Mouse (Mus musculus): ENCODE measurements around the gene A730071L15Rik. TPM values are rescaled to one million over a fixed set of nuclear protein-coding genes. Genes with fewer than 3 reads are reported as not detected.

A730071L15Rik gene
- 0.41 and 0.57 TPM in 2 replicates for polyA plus RNA-seq (2014; fragmentation: Nextera tagmentation; extraction: Ambion mirVana)

DNA sequence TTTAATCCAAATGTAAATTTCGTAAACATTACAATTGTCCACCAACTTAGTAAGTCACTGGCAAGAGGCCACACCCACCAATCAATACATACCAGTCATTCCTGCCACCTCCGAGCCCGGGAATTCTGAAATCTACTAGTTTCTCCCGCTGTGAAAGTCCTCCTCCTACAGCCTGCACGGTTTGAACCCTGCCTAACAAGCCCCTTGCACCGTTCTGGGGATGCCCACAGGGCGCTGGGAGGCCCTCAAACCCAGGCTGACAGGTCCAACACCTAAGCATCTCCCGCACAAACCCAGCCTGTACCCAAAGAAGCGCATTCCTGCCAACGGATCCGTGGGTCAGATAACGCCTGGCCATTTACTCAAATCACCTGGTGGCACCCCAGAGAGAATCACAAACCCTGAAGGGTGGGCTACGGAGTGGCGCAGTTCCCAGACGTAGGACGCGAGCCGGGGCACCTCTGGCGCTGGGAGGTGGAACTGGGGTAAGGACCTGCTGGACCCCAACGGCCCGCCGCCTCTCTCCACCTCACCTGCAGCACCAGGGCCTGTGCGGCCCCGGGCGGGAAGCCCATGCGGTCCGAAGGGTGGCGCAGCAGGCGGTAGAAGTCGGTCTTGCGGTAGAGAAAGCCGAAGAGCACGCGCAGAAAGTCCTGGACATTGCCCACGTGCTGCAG lies at the start of gene A730071L15Rik:
TSS of gene A730071L15Rik (plus strand) at position 620 of the 677 bp plus-strand sequence.
- H3K27ac ChIP-seq (ENCODE audit: low read depth, low read length): peak within 1 kb of the TSS; percentile 90
- peaks cover 12% of the 10 kb centered on the region; the same call in 1 of the 2 replicates for H3K4me1 ChIP-seq (ENCODE audit: control insufficient read depth, insufficient read depth, low read length)
- no peaks in the 10 kb centered on the region for H3K27me3 ChIP-seq (ENCODE audit: control insufficient read depth, insufficient read depth, low read length)
- peak within 1 kb of the TSS; percentile 96 for H3K4me2 ChIP-seq
- H3K36me3 ChIP-seq (ENCODE audit: control insufficient read depth, insufficient read depth, low read length): no peaks in the 10 kb centered on the region
- H3K9me3 ChIP-seq (ENCODE audit: control insufficient read depth, low read length): no peaks in the 10 kb centered on the region
- peak within 1 kb of the TSS; percentile 94 for H3K9ac ChIP-seq (ENCODE audit: low read length)
- DNase-seq (ENCODE audit: low spot score, missing footprints): no peak
- H3K4me3 ChIP-seq (ENCODE audit: low read depth, low read length): peak within 1 kb of the TSS; percentile 99
- WGBS: 2% methylated on average over 35 of the region's 35 CpGs
- peak; percentile 23; the same call in 1 of the 2 replicates for ATAC-seq (ENCODE audit: low FRiP score)

DNA sequence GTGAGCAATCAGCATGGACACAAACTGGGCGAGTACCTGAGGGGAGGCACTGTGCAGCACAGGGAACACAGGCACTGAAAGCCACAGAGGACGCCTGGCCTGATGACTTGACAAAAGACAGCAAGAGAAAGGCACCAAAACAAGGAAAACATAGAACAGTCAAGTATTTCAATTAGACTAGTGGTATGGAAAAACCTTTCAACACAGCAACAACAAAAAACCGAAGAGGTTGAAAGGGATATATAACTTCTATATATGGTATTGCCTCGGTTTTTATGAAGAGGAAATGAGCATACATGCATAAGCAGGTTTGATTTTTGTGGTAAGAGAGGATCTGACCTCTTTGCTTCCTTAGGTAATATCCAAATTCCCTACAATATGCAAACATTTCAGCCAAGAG lies 47.0 kb upstream of the A730071L15Rik start:
- no peak overlapping the region for H3K4me3 ChIP-seq (ENCODE audit: low read depth, low read length)
- H3K9me3 ChIP-seq (ENCODE audit: control insufficient read depth, low read length): no peaks in the 10 kb centered on the region
- H3K4me1 ChIP-seq (ENCODE audit: control insufficient read depth, insufficient read depth, low read length): no peaks in the 10 kb centered on the region
- H3K36me3 ChIP-seq (ENCODE audit: control insufficient read depth, insufficient read depth, low read length): peaks cover 17% of the 10 kb centered on the region
- no peak overlapping the region for H3K27ac ChIP-seq (ENCODE audit: low read depth, low read length)
- no peak overlapping the region for H3K9ac ChIP-seq (ENCODE audit: low read length)
- no peak for ATAC-seq (ENCODE audit: low FRiP score)
- DNase-seq (ENCODE audit: low spot score, missing footprints): peak; percentile 53
- WGBS: 94% methylated on average over 4 of the region's 4 CpGs
- no peak overlapping the region for H3K4me2 ChIP-seq
- no peaks in the 10 kb centered on the region for H3K27me3 ChIP-seq (ENCODE audit: control insufficient read depth, insufficient read depth, low read length)

DNA sequence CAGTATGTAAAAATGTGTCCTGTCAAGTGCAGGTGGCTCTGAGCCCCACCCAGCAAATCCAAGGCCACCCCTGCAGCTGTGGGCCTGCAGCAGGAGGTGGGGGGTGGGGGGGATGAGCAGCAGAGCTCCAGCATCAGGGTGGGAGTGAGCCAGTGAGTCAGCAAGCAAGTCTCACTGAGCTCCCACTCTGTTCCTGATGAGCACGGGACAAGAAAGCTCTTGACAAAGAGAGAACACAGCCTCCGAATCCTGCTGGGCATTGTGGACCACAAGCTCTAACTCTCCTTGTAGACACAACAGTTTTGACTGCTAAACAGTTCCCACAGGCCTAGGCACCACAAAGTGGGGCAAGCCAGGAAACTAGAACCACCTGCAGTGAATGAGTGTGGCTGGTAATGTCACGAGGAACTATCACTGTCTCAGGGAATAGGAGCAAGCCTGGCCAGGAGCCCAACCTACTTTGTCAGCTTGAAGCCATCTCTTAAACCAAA lies 45.6 kb upstream of the A730071L15Rik start:
- no peaks in the 10 kb centered on the region for H3K27me3 ChIP-seq (ENCODE audit: control insufficient read depth, insufficient read depth, low read length)
- DNase-seq (ENCODE audit: low spot score, missing footprints) (peak; percentile 70), ATAC-seq (ENCODE audit: low FRiP score) (no peak)
- H3K9me3 ChIP-seq (ENCODE audit: control insufficient read depth, low read length): no peaks in the 10 kb centered on the region
- H3K4me3 ChIP-seq (ENCODE audit: low read depth, low read length): no peak overlapping the region
- H3K27ac ChIP-seq (ENCODE audit: low read depth, low read length): no peak overlapping the region
- peaks cover 10% of the 10 kb centered on the region for H3K36me3 ChIP-seq (ENCODE audit: control insufficient read depth, insufficient read depth, low read length)
- no peaks in the 10 kb centered on the region for H3K4me1 ChIP-seq (ENCODE audit: control insufficient read depth, insufficient read depth, low read length)
- WGBS: 73% methylated on average over 3 of the region's 3 CpGs
- H3K4me2 ChIP-seq: no peak overlapping the region
- no peak overlapping the region for H3K9ac ChIP-seq (ENCODE audit: low read length)

DNA sequence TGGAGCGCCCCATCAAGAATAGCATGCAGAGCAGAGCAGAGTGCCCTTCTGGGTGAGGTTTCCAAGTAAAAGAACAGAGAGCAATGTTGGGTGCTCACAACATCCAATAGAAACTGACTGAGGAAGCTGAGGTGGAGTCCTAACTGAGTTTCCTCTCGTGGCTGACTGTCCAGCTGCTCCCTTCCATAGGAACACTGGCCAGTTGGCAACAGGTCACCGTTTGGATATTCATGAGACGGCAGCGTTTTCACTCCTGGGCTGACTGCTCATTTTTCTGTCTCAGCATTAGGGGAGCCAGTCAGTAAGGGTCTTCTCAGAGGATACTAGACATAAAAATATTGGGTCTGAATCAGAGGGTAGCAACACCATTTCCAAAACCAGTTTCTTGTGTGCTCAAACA lies 43.2 kb upstream of the A730071L15Rik start:
- ATAC-seq (ENCODE audit: low FRiP score) (no peak), DNase-seq (ENCODE audit: low spot score, missing footprints) (peak; percentile 31)
- Histone ChIP-seq H3K27me3 (ENCODE audit: control insufficient read depth, insufficient read depth, low read length) (no peaks in the 10 kb centered on the region), H3K27ac (ENCODE audit: low read depth, low read length) (no peak overlapping the region), H3K9ac (ENCODE audit: low read length) (no peak overlapping the region), H3K4me2 (no peak overlapping the region), H3K4me3 (ENCODE audit: low read depth, low read length) (no peak overlapping the region), H3K9me3 (ENCODE audit: control insufficient read depth, low read length) (no peaks in the 10 kb centered on the region), H3K36me3 (ENCODE audit: control insufficient read depth, insufficient read depth, low read length) (no peaks in the 10 kb centered on the region), H3K4me1 (ENCODE audit: control insufficient read depth, insufficient read depth, low read length) (no peaks in the 10 kb centered on the region)
- 81% methylated on average over 5 of the region's 5 CpGs for WGBS

DNA sequence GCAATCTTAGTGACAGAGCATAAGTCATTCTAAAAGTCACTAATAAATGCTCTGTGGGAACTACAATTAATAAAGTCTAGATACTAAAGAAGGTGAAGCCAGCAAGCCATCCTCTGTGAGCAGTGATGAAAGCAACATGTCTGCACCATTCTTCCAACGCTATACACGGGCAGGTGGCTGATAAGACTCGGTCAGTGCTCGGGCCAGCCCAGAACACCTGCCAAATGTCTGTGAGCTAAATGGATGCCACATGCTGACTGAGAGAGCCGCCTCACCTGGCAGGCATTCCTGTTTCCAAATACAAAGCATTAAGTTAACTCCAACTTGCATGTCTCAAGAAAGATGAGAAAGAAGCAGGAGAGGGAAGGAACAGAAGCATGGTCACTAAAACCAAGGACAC lies 42.7 kb upstream of the A730071L15Rik start:
- no peaks in the 10 kb centered on the region for H3K4me1 ChIP-seq (ENCODE audit: control insufficient read depth, insufficient read depth, low read length)
- WGBS: 91% methylated on average over 5 of the region's 5 CpGs
- no peak for ATAC-seq (ENCODE audit: low FRiP score)

DNA sequence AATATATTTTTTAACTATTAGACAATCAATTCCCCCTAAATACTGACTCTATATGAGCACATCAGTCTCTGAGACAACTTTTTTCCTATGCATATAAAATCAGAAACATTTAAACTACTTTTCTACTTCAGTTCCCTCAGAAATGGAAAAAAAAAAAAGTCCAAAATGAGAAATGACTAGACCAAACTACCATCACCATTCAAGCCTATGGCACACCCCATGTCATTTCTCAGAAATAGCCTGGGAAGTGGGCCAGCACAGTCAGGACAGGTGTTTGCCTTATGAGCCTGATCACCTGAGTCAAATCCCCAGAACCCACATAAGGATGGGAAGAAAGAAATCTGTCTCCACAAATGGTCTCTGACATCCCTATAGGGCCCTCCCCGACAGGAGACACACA lies 41.3 kb upstream of the A730071L15Rik start:
- no peaks in the 10 kb centered on the region for H3K4me1 ChIP-seq (ENCODE audit: control insufficient read depth, insufficient read depth, low read length)
- H3K9ac ChIP-seq (ENCODE audit: low read length): no peak overlapping the region
- H3K36me3 ChIP-seq (ENCODE audit: control insufficient read depth, insufficient read depth, low read length): no peaks in the 10 kb centered on the region
- WGBS: 93% methylated on average over 1 of the region's 1 CpGs
- no peak for DNase-seq (ENCODE audit: low spot score, missing footprints)
- H3K4me2 ChIP-seq: no peak overlapping the region
- H3K27ac ChIP-seq (ENCODE audit: low read depth, low read length): no peak overlapping the region
- no peak overlapping the region for H3K4me3 ChIP-seq (ENCODE audit: low read depth, low read length)
- ATAC-seq (ENCODE audit: low FRiP score): no peak
- H3K9me3 ChIP-seq (ENCODE audit: control insufficient read depth, low read length): no peaks in the 10 kb centered on the region
- H3K27me3 ChIP-seq (ENCODE audit: control insufficient read depth, insufficient read depth, low read length): no peaks in the 10 kb centered on the region

More for the DNA sequence above, 42.7 kb upstream of the A730071L15Rik start:
- DNase-seq (ENCODE audit: low spot score, missing footprints): peak; percentile 44
- Histone ChIP-seq H3K27me3 (ENCODE audit: control insufficient read depth, insufficient read depth, low read length) (no peaks in the 10 kb centered on the region), H3K9me3 (ENCODE audit: control insufficient read depth, low read length) (no peaks in the 10 kb centered on the region), H3K9ac (ENCODE audit: low read length) (no peak overlapping the region), H3K4me3 (ENCODE audit: low read depth, low read length) (no peak overlapping the region), H3K36me3 (ENCODE audit: control insufficient read depth, insufficient read depth, low read length) (no peaks in the 10 kb centered on the region), H3K27ac (ENCODE audit: low read depth, low read length) (no peak overlapping the region), H3K4me2 (no peak overlapping the region)

DNA sequence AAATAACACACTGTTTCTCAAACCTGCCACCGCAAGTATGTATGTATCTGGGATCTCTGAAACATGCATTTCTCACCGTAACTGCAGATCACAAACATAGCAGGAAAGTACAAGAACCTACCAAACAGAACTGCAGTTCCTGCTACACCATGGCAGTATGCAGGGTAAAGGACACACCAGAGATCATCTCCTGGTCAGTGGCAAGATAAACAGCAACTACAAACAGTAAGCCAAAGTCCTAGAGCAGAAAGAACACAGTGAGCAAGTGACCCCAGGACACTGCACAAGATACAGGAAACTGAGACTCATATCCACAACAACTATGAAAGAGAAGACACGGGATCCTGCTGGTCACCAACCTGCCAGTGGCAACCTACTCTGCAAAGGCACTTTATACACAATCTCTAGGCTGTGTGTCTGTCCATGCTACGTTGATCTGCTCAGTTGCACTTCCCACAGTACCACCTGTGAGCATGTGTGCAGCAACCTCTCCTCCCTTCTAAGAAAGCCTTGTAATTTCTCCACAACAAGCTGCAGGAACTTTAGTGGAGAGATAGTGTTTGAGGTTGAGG lies 40.0 kb upstream of the A730071L15Rik start:
- Histone ChIP-seq H3K9ac (ENCODE audit: low read length) (no peak overlapping the region), H3K4me1 (ENCODE audit: control insufficient read depth, insufficient read depth, low read length) (no peaks in the 10 kb centered on the region), H3K27me3 (ENCODE audit: control insufficient read depth, insufficient read depth, low read length) (no peaks in the 10 kb centered on the region), H3K9me3 (ENCODE audit: control insufficient read depth, low read length) (no peaks in the 10 kb centered on the region), H3K27ac (ENCODE audit: low read depth, low read length) (no peak overlapping the region), H3K4me2 (no peak overlapping the region), H3K4me3 (ENCODE audit: low read depth, low read length) (no peak overlapping the region), H3K36me3 (ENCODE audit: control insufficient read depth, insufficient read depth, low read length) (no peaks in the 10 kb centered on the region)
- no peak for ATAC-seq (ENCODE audit: low FRiP score)
- WGBS: 91% methylated on average over 4 of the region's 4 CpGs
- DNase-seq (ENCODE audit: low spot score, missing footprints): peak; percentile 75

DNA sequence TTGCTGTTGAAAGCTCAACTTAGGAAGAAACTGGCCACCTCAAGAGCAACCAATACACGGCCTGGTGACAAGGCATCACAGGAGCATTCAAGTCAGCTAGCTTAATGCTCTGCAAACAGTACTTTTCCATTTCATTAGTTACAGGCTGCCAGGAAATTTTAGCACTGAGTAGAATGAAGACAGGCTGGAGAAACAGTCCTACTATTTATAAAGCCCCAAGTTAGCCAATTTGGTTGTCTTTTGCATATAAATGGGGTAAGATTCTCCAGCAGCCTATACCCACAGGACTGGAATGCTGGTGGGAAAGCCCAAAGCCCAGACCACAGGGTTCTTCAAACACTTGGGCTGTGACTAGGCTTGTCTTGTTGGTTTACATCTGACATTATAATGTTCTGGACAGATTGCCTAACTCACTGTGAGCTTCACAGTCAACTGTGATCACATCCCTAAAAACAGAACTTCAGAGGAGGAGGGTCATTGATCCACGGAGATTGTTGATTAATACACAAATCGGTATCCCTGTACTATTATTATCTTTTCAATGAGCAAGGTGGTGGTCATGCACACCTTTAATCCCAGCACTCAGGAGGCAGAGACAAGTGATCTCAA lies 39.1 kb upstream of the A730071L15Rik start:
- Histone ChIP-seq H3K9me3 (ENCODE audit: control insufficient read depth, low read length) (no peaks in the 10 kb centered on the region), H3K27ac (ENCODE audit: low read depth, low read length) (no peak overlapping the region), H3K27me3 (ENCODE audit: control insufficient read depth, insufficient read depth, low read length) (no peaks in the 10 kb centered on the region), H3K4me3 (ENCODE audit: low read depth, low read length) (no peak overlapping the region), H3K4me2 (no peak overlapping the region), H3K36me3 (ENCODE audit: control insufficient read depth, insufficient read depth, low read length) (no peaks in the 10 kb centered on the region), H3K9ac (ENCODE audit: low read length) (no peak overlapping the region), H3K4me1 (ENCODE audit: control insufficient read depth, insufficient read depth, low read length) (no peaks in the 10 kb centered on the region)
- DNase-seq (ENCODE audit: low spot score, missing footprints) (peak; percentile 54), ATAC-seq (ENCODE audit: low FRiP score) (no peak)
- 84% methylated on average over 3 of the region's 3 CpGs for WGBS

DNA sequence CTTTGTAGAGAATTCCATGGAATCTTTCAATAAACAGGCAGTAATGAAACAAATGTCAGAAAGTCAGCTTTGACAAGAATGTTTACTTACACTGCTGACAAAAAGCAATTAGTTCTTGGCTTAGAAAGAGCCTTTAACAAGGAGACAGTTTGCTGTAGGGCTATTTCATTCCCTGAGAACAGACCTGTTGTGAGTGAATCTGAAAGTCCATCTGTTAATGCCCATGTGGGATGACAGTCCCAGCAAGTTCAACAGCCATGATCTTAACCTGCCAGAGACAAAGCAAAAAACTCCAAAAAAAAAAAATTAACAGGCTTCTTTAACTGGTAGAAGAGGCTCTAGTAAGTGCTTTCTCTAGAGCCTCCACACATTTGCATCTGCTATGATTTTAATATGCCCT lies 38.3 kb upstream of the A730071L15Rik start:
- Histone ChIP-seq H3K36me3 (ENCODE audit: control insufficient read depth, insufficient read depth, low read length) (no peaks in the 10 kb centered on the region), H3K27ac (ENCODE audit: low read depth, low read length) (no peak overlapping the region), H3K4me1 (ENCODE audit: control insufficient read depth, insufficient read depth, low read length) (no peaks in the 10 kb centered on the region), H3K4me3 (ENCODE audit: low read depth, low read length) (no peak overlapping the region), H3K9ac (ENCODE audit: low read length) (no peak overlapping the region), H3K9me3 (ENCODE audit: control insufficient read depth, low read length) (no peaks in the 10 kb centered on the region), H3K4me2 (no peak overlapping the region), H3K27me3 (ENCODE audit: control insufficient read depth, insufficient read depth, low read length) (no peaks in the 10 kb centered on the region)
- DNase-seq (ENCODE audit: low spot score, missing footprints): no peak
- ATAC-seq (ENCODE audit: low FRiP score): no peak
